Mouse (Mus musculus) T-helper 17 cell (primary cell): ENCODE measurements at regions not wholly inside any gene's neighbourhood (a gene's known extent, or its start where the extent isn't known, plus 50 kb on each side); places are given as distances from the start of the nearest gene placed in this dataset.

Experiments
- in situ Hi-C, 2 experiments: fragments of 300-600 bp; cut with MboI, MseI; formaldehyde crosslinking; loops; 1 replicate in 1 of 2; 2 replicates in 1 of 2; pipeline ENCODE4 v1.15.1; 2025; ENCODE audit warnings: high pct_unique_total_duplicates in 2 of 2

DNA sequence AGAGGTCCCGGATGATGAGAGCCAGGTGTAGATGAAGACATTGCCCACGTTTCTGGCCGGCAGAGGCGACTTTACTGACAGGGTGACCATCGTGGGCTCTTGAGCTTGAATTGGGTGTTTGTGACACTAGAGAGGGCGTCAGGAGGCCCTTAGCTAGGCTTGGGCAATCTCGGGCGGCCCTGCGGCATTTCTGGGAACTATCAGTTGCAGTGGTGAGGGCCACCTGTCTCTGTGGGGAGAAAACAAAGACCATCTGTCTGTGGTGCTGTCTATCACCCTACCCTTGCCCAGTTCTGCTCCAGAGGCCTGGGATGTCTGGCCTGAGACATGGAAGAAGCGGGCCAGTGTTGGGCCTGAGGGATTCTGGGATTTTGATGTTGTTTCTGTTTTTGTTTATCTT lies 66.2 kb upstream of the Slc6a6 start:
- in situ Hi-C loops, result no loop called here

DNA sequence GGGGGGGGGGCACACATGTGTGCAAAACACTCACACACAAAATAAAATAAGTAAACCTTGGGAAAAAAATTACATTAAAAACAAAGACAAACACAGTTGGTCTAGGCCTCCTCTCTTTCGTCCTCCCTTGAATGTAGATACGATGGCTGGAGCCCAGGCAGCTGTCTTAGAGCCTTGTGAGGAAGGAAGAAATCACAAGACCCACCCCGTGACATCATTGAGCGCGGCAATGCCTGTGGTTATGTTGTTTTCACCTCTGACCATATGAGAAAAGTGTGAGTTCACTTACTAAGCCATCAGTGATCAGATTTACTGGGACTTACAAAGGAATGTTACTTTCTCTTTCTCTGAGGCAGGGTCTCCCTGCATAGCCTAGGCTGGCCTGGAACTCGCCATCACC lies 64.8 kb upstream of the Slc6a6 start:
- in situ Hi-C loops, result no loop called here

DNA sequence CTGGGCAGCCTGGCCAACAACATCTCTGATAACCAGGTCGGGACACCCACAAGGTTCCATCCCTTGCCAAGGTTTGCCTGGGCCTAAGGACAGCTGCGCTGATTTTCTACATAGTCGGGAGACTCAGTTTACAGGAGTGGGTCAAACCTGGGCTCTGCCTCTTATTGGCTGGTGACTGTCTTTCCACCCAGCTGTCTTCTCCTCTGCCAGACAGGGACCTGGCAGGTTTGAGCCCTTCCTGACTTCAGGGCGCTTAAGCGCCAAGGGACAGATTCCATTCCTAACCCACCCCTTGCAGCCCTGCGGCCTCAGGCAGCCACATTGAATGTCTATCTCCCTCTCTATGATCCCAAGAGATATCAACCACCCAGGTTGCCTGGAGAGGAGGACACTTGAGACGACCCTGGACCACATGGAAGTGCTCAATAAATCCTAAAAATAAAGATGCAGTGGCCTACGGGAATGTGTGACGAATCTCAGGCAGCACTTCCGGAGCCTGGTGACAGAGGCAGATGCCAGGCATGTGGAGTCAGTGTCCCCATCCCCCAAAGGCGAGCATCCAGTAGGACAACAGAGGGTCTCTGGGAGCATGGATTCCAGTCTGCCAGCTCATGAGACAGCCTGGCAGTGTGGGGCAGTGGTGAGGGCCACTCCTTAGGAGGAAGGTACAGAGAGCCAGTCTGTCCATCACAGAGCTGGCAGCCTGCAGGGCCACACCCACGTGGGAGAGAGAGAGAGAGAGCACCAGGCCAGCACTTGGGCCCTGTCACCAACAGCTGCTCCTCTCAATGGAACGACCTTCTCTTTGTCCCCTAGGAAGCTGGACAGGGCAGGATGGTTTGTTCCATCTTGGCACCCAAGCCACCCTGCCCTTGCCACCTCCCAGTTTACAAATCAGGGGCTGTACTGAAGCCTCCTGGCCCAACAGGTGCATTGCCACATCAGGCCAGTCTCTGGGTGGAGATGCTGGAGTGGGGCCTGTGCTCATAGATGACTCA lies 63.8 kb upstream of the Slc6a6 start:
- in situ Hi-C loops, result no loop called here

GRCm38 (mm10) chr6:91621437-91621836 lies 62.4 kb upstream of the Slc6a6 start:
- in situ Hi-C loops, result no loop called here

- in situ Hi-C loops, result no loop called here
These were observed 61.4 kb upstream of the Slc6a6 start for GRCm38 (mm10) chr6:91622425-91622824.

DNA sequence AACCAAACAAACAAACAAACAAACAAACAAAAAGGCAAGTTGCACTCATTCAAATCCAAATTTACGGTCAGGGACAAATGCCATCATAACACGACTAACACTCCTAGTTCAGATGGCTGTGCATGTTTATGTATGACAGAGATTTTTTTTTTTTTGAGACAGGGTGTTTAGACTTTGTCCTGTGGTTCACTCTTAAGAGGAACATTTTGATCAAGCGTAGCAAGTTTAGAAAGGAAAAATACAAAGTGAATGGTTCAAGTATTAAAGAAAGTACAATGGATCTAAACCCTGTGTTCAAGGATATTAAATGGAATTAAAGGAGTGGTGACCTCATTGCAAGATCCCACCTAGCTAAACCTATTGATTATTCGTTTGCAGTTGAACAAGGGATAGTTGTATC lies 60.2 kb upstream of the Slc6a6 start:
- in situ Hi-C loops, result no loop called here

DNA sequence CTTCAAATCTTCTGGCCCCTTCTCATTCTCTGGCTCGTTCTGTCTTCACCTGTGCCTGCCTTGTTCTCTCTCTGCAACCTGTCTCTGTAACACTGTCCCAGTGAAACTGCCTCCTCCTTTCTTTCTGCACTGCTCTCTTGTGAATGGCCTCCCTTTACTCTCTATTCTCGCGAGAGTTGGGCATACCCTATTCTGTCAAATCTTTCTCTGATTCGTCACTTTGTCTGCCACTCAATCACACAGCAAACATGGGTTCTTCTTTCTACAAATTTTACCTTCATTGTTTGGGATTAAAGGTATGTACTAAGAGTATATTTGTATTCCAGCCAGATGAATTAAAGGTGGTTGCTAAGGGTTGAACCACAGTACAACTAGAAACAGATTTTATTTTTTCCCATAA lies 54.6 kb upstream of the Slc6a6 start:
- in situ Hi-C loops, result no loop called here

DNA sequence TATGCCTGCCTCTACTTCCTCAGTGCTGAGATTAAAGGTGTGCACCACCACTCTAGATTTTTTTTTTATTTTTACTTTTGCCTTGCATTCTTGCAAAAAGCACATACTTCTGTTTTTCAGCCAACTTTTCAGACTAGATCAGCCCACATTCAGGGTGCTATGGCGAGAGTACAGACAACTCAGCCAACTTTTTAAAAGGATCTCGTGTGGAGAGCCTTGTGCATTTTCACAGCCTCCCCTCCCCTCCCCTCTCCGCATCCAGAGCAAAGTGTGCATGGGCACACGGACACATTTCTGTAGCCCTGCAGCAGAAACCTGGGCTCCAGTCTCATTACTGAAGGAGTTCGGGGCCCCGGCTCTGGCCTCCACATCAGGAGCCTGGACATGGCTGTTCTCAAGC lies 52.6 kb upstream of the Slc6a6 start:
- in situ Hi-C loops, result no loop called here
